Mouse (Mus musculus) adrenal gland, postnatal 10 days (tissue): ENCODE measurements at regions not wholly inside any gene's neighbourhood (a gene's known extent, or its start where the extent isn't known, plus 50 kb on each side); places are given as distances from the start of the nearest gene placed in this dataset.
A peak's percentile ranks its signal among the peaks of the same experiment; 100 is the strongest.

ENCODE experiments used
- DNase-seq: peaks from one replicate; pipeline ENCODE4 v3.0.0; 2021; ENCODE audit warnings: mixed read lengths

DNA sequence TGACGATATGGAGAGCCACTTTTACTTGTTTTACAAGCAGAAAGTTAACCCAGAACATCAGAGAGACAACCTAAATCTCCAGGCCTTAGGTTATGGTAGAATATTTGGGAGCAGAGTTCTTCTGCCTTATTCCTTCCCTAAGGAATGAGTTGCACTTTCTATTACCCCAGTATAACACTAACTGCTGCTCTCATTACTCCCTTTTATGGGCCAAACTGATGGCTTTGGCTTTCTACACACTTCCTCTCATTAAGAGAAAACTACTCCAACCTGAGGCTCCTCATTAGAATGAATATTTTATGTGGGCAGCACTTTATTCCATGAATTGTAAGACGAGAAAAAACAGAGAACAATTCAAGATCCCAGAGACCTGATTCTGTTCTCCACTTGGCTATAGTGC is 289.0 kb upstream of the Tnc start:
- no peak for DNase-seq

GRCm38 (mm10) chr4:64330213-64330612 is 283.4 kb upstream of the Tnc start:
- DNase-seq, result no peak

DNA sequence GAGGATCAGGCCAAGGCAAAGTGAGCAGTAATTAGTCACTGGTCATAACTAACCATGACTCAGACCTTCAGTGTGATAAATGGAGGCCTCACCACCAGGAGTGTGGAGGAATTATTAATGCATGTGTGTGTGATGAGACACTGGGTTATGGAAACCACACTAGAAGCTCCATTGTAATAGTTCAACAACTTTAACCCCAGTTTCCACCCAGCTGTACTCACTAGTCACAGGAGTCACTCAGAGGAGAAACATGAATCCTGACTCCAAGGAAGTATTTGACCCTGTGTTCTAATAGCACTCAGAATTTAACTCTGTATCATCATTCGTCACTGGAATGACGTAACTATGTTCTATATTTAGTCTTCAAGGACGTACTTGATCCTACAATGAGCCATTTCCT is 277.6 kb upstream of the Tnc start:
- peak; percentile 2 for DNase-seq

GRCm38 (mm10) chr4:64316553-64317347 is 269.9 kb upstream of the Tnc start:
- no peak for DNase-seq

DNA sequence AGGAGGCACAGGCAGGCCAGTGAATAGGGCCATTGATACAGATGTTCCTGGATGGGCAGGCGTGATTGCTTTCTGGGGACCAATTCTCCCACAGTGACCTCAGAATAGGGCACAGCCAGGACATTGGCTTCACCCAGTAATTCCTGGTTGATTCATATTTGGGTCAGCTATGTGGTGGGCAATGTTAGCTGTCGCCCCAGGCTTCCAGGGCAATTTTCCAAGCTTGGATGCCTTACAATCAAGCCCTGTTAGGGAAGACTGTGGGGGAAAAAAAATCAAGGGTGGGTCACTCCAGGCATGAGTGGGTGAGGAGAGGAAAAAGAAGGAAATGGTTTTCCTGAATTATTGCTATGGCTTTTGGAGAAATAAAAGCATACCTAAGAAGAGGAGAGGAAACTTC is 250.1 kb upstream of the Tnc start:
- no peak for DNase-seq

DNA sequence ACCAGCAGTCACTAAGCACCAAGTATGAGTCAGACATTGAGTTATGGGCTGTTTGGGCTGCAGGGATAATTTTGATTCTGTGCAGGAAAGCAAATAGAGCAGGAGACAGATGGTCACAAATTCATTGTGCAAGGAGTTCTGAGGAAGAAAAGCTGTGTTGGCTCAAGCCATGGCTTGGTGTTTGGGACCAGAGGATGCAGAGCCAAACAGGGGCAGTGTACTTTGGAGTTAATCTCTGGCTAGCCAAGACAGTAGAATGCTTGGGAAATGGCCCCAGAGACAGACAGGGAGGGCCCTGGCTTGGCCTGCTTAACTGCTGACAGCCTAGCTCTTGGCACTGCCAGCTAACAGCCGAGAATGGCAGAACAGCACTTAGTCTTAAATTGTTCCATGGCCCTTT is 235.7 kb upstream of the Tnc start:
- DNase-seq, result peak; percentile 18

DNA sequence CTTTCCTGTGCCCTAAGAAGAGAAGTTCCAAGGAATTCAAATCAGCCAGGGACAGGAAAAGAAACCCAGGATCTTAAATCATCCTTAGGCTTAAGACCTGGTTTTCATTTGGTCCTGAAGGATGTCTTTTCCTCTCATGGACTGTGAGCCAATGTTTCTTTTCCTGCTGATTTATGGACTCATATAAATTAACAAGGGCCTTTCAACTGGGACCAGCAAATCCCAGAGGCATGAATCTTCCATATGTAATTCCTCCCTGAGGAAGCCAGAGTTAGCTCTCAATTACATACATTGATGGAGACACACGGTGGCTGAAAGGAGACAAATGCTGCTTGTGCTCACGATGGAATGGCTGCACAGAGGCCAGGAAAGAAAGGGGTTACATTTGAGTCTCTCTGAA is 230.2 kb upstream of the Tnc start:
- no peak for DNase-seq

DNA sequence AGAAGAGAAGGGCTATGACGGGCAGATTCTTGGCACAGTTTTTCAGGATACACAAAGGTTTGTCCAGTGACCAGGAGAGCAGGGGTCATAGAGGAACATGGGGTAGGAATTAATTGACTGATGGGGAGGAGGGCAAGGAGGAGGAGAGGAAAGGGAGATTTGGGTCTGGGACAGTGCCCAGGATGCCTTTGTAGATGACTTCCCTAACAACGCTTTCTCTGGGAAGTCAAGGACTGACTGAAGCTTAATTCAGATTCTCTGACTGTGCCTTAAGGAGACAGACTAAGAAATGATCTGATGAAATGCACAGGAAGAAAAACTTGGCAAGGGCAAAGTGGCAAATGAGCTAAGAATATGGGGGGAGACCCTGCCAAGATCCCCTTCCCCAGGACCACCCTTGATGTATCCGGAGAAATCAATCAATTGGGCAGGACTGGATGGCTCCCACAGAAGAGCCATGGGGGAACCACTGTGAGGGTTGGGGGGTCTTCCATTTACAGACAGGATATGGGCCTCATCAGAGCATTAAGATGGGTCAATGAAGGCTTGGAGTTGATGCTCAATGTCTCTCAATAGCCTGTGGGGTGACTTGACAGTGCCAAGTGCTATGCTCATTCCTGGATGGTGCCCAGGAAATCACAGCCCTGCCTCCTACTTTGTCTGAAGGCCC is 227.6 kb upstream of the Tnc start:
- no peak for DNase-seq

DNA sequence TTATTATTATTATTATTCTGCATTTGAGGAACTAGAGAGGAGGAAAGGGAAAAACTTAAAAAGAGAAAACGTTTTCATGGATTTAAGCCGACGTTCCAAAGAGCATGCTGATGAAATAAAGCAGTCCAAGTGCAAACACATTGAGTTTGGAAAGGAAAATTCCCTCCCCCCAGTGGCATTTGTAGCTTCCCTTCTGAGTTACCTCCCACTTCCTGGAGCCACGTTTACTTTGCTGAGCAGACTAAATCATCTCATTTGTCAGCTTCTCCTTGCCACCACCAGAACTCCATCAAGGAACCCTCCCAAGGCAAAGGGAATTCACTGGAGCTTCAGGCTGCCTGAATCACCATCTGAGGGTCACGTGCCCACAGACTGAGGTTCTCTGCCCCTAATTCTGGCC is 223.0 kb upstream of the Tnc start:
- DNase-seq, result no peak

DNA sequence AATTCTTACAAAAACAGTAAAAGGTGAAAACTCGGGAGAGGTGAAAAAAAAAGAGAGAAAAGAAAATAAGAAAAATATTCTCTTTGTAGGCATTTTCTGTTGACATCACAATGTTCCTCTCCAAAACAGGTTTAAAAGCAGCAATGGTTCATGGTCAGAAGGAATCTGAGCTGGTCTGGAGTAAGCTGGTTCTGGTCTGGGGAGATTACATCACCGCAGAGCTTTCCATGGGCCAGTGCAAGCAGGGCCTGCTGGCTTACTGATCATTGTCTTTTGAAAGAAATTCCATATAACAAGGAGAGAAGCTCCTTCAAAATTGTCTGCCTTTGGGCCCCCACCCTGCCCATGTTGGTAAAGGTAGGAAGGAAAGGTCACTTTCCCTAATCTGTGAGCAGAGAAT is 222.3 kb upstream of the Tnc start:
- no peak for DNase-seq

DNA sequence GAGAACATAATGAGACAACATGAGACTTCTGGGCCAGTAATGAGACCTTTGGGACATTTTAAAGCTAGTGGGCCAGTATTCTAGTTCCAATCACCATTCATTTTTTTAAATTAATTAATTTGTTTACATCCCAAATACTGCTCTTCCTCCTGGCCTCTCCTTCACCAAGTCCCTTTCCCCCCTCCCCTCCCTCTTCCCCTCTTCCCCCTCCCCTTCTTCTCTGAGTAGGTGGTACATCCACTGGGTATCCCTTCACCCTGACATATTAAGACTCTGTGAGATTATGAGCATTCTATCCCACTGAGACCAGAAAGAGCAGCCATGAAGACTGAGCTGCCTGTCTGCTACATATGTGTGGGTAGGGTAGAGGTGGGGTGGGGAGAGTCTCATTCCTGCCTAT is 213.7 kb upstream of the Tnc start:
- no peak for DNase-seq

GRCm38 (mm10) chr4:64260188-64260444 is 213.3 kb upstream of the Tnc start:
- DNase-seq, result no peak

DNA sequence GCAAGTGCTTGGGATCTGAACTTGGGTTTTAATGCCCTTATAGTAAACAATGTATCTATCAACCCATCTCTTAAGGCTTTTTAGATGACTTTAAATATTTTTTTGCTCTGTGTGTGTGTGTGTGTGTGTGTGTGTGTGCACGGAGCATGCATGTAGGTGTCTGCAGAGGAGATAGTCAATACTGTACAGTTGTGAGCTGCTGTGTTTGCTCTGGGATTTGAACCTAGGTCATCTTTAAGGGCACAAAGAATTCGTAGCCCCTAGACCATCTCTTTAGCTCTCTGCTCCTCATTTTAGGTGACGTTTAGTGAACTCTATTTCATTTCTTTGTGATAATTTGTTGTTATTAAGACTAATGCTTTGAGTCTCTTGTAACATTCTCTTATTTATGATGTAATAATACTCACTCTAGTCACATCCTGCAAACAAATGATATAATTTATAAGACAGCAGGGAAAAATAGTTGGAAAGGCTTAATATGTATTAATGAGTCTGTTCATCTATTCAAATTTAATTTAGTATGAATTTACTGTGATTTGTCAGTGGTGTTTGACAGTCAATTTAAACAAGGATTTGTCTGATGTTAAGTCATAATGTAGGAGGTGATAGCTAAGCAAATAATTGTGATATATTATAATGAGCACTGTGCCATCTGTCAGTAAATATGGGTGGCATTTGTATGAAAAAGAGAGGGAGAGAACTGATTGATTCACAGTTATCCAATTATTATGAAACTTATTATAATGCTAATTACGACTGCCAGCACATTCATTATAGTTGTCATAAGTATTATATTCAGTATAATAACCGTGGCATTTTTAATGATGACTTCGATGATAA is 212.8 kb upstream of the Tnc start:
- no peak for DNase-seq

GRCm38 (mm10) chr4:64255253-64255652 is 208.4 kb upstream of the Tnc start:
- DNase-seq, result no peak

DNA sequence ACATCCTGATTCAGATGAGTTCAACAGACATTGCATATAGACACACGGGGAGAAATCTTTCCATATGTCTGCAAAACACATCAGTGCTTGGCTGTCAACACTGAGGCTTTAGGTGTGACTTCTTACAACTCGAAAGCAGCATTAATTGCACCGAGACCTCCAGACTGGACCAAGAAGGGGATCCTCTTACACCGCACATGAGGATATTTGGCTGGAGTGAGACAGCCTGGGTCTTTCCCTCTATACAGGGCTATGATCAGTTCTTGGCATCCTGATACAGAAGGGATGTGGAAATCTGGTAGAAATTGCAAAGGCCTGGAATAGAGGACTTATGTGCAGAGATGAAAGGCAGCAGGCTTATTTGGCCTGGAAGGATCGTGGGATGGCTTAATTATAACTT is 203.9 kb upstream of the Tnc start:
- DNase-seq, result no peak

GRCm38 (mm10) chr4:64238196-64238740 is 191.5 kb upstream of the Tnc start:
- DNase-seq, result no peak

DNA sequence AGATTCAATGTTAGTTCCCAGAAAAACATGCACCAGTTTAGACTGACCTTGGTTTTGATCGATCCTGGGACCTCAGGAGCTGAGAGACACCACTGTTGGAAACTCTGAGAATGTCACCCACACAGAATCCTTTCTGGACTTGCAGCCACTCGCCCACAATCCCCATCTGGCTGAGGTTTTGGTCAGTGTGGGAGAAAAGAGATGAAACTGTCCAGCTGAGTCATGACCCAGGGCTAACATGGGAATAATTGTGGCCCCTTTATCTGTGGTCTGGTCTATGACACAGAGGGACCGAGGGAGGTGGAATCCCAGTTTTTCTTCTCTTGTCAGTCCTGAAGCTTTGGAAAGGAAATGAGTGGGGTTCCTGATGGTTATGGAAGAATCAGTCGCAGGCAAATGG is 188.7 kb upstream of the Tnc start:
- no peak for DNase-seq

DNA sequence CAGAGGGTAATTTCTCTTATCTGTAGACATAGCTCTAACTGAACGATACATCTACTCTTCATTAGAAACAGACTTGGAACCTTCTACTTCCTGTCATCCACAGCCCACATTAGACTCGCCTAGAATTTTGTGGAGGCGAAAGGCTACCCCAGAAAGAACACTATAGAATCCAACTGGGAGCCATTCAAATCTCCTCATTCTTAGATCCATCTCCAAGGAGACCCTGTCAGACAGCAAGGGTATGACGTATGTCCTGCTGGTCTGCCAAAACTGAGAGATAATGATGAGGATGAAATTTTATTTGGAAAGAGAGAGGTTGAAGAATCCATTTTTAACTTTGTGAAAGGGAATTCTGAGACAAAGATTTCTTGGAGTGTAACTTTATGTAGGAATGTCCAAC is 185.3 kb upstream of the Tnc start:
- no peak for DNase-seq

DNA sequence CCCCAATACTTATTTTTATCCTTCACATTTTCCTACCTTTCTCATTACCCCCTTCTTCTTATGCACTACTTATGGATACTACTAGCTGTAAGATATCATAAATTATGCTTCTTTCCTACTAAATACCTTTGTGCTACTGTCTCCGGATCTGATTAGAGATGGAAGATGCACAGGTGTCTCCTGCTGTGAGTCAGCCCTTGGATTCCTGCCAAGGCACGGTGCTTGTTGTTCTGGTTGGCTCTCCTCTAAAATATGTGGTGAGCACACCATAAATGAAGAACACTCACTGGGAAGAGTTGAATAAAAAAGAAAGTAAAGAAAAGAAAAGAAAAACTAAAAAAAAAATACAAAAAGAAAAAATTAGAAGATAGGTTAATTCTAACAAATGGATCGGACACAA is 181.5 kb upstream of the Tnc start:
- DNase-seq, result no peak

DNA sequence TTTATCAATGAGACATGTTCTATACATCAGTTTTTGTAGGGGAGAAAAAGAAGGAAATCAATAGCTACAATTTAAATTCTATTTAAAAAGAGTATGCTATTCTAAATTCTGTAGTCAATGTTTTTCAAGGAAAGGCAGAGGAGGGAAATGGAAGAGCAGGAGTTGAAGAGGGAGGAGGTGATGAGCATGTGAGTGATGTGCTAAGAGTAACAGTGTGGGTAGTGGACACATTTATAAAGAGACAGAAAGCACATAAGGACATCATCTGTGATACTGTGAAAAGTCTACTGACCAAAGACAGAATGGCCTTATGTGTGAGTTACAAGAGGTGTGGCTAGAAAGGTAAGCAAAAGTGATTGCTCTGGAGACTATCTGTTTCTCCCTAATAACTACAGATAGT is 179.8 kb upstream of the Tnc start:
- no peak for DNase-seq

DNA sequence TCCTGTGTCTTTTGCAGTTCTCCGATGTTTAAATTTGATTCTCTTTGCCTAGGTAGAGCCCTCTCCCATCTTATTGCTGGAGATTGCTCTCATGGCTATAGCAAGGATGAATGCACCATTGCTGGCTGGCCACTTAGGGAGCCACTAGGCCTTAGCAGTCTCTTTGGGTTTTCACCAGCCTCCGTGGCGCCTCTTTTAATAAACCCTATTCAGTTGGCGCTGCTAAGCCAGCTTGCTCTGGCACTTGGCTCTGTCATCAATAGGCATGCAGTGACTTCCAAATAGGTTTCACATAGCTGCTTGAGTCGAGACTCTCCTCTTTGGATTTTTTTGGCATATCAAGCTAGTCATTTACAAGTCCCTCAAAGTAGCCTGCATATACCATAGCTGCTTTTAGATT is 178.1 kb upstream of the Tnc start:
- no peak for DNase-seq

- no peak for DNase-seq
These were observed 173.0 kb upstream of the Tnc start for GRCm38 (mm10) chr4:64219802-64220201.

- DNase-seq, result no peak
These were observed 160.5 kb upstream of the Tnc start for GRCm38 (mm10) chr4:64207118-64207868.
